Mouse (Mus musculus) MEL (cell line): ENCODE data around the gene Arl3. TPM values are rescaled to one million over a fixed set of nuclear protein-coding genes. Genes with fewer than 3 reads are reported as not detected.

ENCODE experiments used
- DNase-seq: peaks from one replicate; pipeline ENCODE4 v3.0.0; 2011; ENCODE audit warnings: low read depth, low spot score
- H3K27ac ChIP-seq: 2 replicates; pipeline ENCODE4 v1.5.1; 2012; ENCODE audit warnings: low read depth, mild to moderate bottlenecking, control low read depth, low read length, moderate library complexity; ENCODE audit not compliant: control insufficient read depth
- H3K27me3 ChIP-seq, 2 experiments: fragments of 150-350 bp in 1 of 2; sonication (generic) in 1 of 2; 2 replicates each; pipeline ENCODE4 v1.6.1; 2012; ENCODE audit warnings: low read length in 2 of 2, mild to moderate bottlenecking in 2 of 2, improper control_type of control experiment in 1 of 2, moderate library complexity in 1 of 2; ENCODE audit not compliant: insufficient read depth in 2 of 2, control insufficient read depth in 1 of 2
- H3K36me3 ChIP-seq, 2 experiments: 2 replicates each; pipeline ENCODE4 v1.6.1; 2012 to 2014; ENCODE audit warnings: low read length in 2 of 2, improper control_type of control experiment in 1 of 2, inconsistent platforms in 1 of 2, mild to moderate bottlenecking in 1 of 2; ENCODE audit not compliant: insufficient read depth in 2 of 2, control insufficient read depth in 1 of 2
- H3K4me1 ChIP-seq, 2 experiments: fragments of 150-350 bp in 1 of 2; sonication (generic) in 1 of 2; 2 replicates each; pipeline ENCODE4 v1.6.1; 2012; ENCODE audit warnings: low read length in 2 of 2, improper control_type of control experiment in 1 of 2, mild to moderate bottlenecking in 1 of 2; ENCODE audit not compliant: insufficient read depth in 2 of 2, control insufficient read depth in 1 of 2
- H3K4me3 ChIP-seq, 2 experiments: fragments of 150-350 bp in 1 of 2; sonication (generic) in 1 of 2; 2 replicates each; pipeline ENCODE4 v1.5.1; 2012; ENCODE audit warnings: low read depth in 2 of 2, low read length in 2 of 2, mild to moderate bottlenecking in 2 of 2, moderate library complexity in 2 of 2, control low read depth in 1 of 2, improper control_type of control experiment in 1 of 2; ENCODE audit not compliant: control insufficient read depth in 1 of 2, insufficient read depth in 1 of 2
- H3K79me2 ChIP-seq: 2 replicates; pipeline ENCODE4 v1.6.1; 2012; ENCODE audit warnings: mild to moderate bottlenecking, low read length, moderate library complexity; ENCODE audit not compliant: control insufficient read depth, poor library complexity, insufficient read depth
- H3K9ac ChIP-seq: 2 replicates; pipeline ENCODE4 v1.6.1; 2012; ENCODE audit warnings: low read depth, mild to moderate bottlenecking, control low read depth, low read length, moderate library complexity; ENCODE audit not compliant: control insufficient read depth, poor library complexity, severe bottlenecking
- H3K9me3 ChIP-seq: fragments of 150-350 bp; sonication (generic); replicated peaks from 2 replicates; pipeline ENCODE4 v1.6.1; 2012; ENCODE audit warnings: mild to moderate bottlenecking, low read length, improper control_type of control experiment, moderate library complexity; ENCODE audit not compliant: insufficient read depth
- BHLHE40 ChIP-seq: IDR thresholded peaks from 2 replicates; pipeline ENCODE4 v1.6.1; 2012; ENCODE audit warnings: low read depth, mild to moderate bottlenecking, inconsistent platforms, low read length, improper control_type of control experiment, borderline replicate concordance
- CTCF ChIP-seq, 3 experiments: IDR thresholded peaks in 2 of 3; conservative IDR thresholded peaks in 1 of 3; 2 replicates each; pipeline ENCODE4 v1.5.1; 2011 to 2012; ENCODE audit warnings: low read length in 3 of 3, low read depth in 2 of 3, mild to moderate bottlenecking in 2 of 3, improper control_type of control experiment in 1 of 3, inconsistent platforms in 1 of 3, mixed read lengths in 1 of 3, moderate library complexity in 1 of 3; ENCODE audit not compliant: control insufficient read depth in 1 of 3, insufficient read depth in 1 of 3, poor library complexity in 1 of 3, severe bottlenecking in 1 of 3
- E2F4 ChIP-seq: IDR thresholded peaks from 2 replicates; pipeline ENCODE4 v1.6.1; 2011; ENCODE audit warnings: low read depth, low read length, improper control_type of control experiment, borderline replicate concordance
- ELF1 ChIP-seq: IDR thresholded peaks from 2 replicates; pipeline ENCODE4 v1.6.1; 2014; ENCODE audit warnings: low read depth, mild to moderate bottlenecking, inconsistent platforms, low read length, improper control_type of control experiment, moderate library complexity
- ETS1 ChIP-seq: IDR thresholded peaks from 2 replicates; pipeline ENCODE4 v1.6.1; 2012; ENCODE audit warnings: low read depth, mild to moderate bottlenecking, inconsistent platforms, low read length, improper control_type of control experiment, moderate library complexity
- GABPA ChIP-seq: IDR thresholded peaks from 2 replicates; pipeline ENCODE4 v1.6.1; 2012; ENCODE audit warnings: low read depth, mild to moderate bottlenecking, inconsistent platforms, low read length, improper control_type of control experiment, moderate library complexity
- GATA1 ChIP-seq: IDR thresholded peaks from 2 replicates; pipeline ENCODE4 v1.6.1; 2011; ENCODE audit warnings: low read depth, low read length, improper control_type of control experiment
- MAFK ChIP-seq: IDR thresholded peaks from 2 replicates; pipeline ENCODE4 v1.6.1; 2011; ENCODE audit warnings: low read depth, mild to moderate bottlenecking, low read length, improper control_type of control experiment, borderline replicate concordance
- MAX ChIP-seq: IDR thresholded peaks from 2 replicates; pipeline ENCODE4 v1.6.1; 2011; ENCODE audit warnings: low read length, improper control_type of control experiment
- MYB ChIP-seq: IDR thresholded peaks from 2 replicates; pipeline ENCODE4 v1.6.1; 2011; ENCODE audit warnings: mild to moderate bottlenecking, low read depth, low read length, improper control_type of control experiment
- MYC ChIP-seq: IDR thresholded peaks from 2 replicates; pipeline ENCODE4 v1.6.1; 2011; ENCODE audit warnings: low read depth, mild to moderate bottlenecking, low read length, improper control_type of control experiment, moderate library complexity
- NELFE ChIP-seq: IDR thresholded peaks from 2 replicates; pipeline ENCODE4 v1.6.1; 2011; ENCODE audit warnings: low read depth, low read length, improper control_type of control experiment
- NRF1 ChIP-seq: IDR thresholded peaks from 2 replicates; pipeline ENCODE4 v1.6.1; 2014; ENCODE audit warnings: low read depth, mild to moderate bottlenecking, inconsistent platforms, low read length, improper control_type of control experiment, moderate library complexity; ENCODE audit not compliant: poor library complexity, insufficient read depth, severe bottlenecking
- POLR2A ChIP-seq, 2 experiments: IDR thresholded peaks; 2 replicates each; pipeline ENCODE4 v1.6.1; 2011 to 2012; ENCODE audit warnings: low read length in 2 of 2, mild to moderate bottlenecking in 2 of 2, control low read depth in 1 of 2, improper control_type of control experiment in 1 of 2, low read depth in 1 of 2, moderate library complexity in 1 of 2; ENCODE audit not compliant: control insufficient read depth in 1 of 2, insufficient read depth in 1 of 2, poor library complexity in 1 of 2
- SIN3A ChIP-seq: IDR thresholded peaks from 2 replicates; pipeline ENCODE4 v1.6.1; 2012; ENCODE audit warnings: low read length, improper control_type of control experiment, inconsistent platforms
- TAL1 ChIP-seq: IDR thresholded peaks from 2 replicates; pipeline ENCODE4 v1.6.1; 2012; ENCODE audit warnings: mild to moderate bottlenecking, inconsistent platforms, low read length, moderate library complexity, mixed read lengths
- TBP ChIP-seq: IDR thresholded peaks from 2 replicates; pipeline ENCODE4 v1.8.0; 2011; ENCODE audit warnings: low read depth, low read length, improper control_type of control experiment
- UBTF ChIP-seq: IDR thresholded peaks from 2 replicates; pipeline ENCODE4 v1.6.1; 2012; ENCODE audit warnings: low read depth, mild to moderate bottlenecking, inconsistent platforms, low read length, improper control_type of control experiment, moderate library complexity, borderline replicate concordance; ENCODE audit not compliant: insufficient read depth
- USF2 ChIP-seq, 2 experiments: IDR thresholded peaks; 2 replicates each; pipeline ENCODE4 v1.6.1; 2011 to 2012; ENCODE audit warnings: improper control_type of control experiment in 2 of 2, low read length in 2 of 2, borderline replicate concordance in 1 of 2, inconsistent platforms in 1 of 2, low read depth in 1 of 2, mild to moderate bottlenecking in 1 of 2; ENCODE audit not compliant: insufficient read depth in 1 of 2
- ZC3H11A ChIP-seq: IDR thresholded peaks from 2 replicates; pipeline ENCODE4 v1.6.1; 2012; ENCODE audit warnings: low read depth, mild to moderate bottlenecking, inconsistent platforms, low read length, improper control_type of control experiment
- ZMIZ1 ChIP-seq: IDR thresholded peaks from 2 replicates; pipeline ENCODE4 v1.6.1; 2012; ENCODE audit warnings: low read depth, mild to moderate bottlenecking, inconsistent platforms, low read length, improper control_type of control experiment, moderate library complexity
- ZNF384 ChIP-seq: IDR thresholded peaks from 2 replicates; pipeline ENCODE4 v1.6.1; 2012; ENCODE audit warnings: low read depth, mild to moderate bottlenecking, inconsistent platforms, low read length, improper control_type of control experiment
- polyA plus RNA-seq, 2 experiments: library from polyadenylated mRNA; stranded (reverse) in 1 of 2; unstranded in 1 of 2; fragments of >175 nt in 1 of 2; fragments of >200 nt in 1 of 2; gene quantifications; 2 replicates each; pipeline versions ENCODE4 v1.2.1 to v1.2.4; 2012; ENCODE audit warnings: low replicate concordance in 2 of 2, low read depth in 1 of 2; ENCODE audit not compliant: insufficient read length in 2 of 2, insufficient read depth in 1 of 2, missing spikeins in 1 of 2
- total RNA-seq: library from RNA; depleted of rRNA; stranded (reverse); fragments of 300-350 nt; gene quantifications from 2 replicates; pipeline ENCODE4 v1.2.3, GENCODE M21; 2012

Arl3 gene
- total and polyA plus RNA-seq, 3 experiments, result 62.4 to 123 TPM; not detected in 1

DNA sequence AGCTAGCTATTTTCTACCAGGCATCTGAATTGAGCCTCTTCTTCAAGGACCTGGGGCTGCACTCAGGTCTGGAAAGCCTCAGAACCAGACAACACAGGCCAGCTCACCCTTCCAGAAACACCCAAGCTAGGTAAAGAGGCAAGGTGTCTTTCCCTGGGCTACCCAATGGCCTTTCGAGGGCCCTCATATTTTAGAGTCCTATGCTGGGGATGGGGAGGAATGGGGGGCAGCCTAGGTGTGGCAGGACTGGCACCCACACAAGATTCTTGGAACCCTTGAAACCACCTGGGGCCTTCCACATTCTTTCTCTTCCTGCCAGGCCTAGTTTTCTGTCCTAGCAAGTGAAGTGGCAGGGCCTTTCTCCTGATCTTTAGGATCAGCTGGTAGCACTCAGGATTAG is 83.5 kb downstream of the Arl3 start:
- Histone ChIP-seq H3K4me3 (no peak overlapping the region), H3K9ac (no peak overlapping the region), H3K36me3 (peaks cover 0 to 4% of the 10 kb centered on the region in 2 experiments; a peak in 2 of 4 replicates), H3K9me3 (no peaks in the 10 kb centered on the region), H3K27ac (no peak overlapping the region), H3K4me1 (peaks cover 0 to 12% of the 10 kb centered on the region in 2 experiments; a peak in 3 of 4 replicates), H3K79me2 (no peaks in the 10 kb centered on the region), H3K27me3 (no peaks in the 10 kb centered on the region)
- DNase-seq, result no peak
- no peak for TF ChIP-seq ETS1
- no peak for TF ChIP-seq E2F4
- TF ChIP-seq UBTF, result no peak
- no peak for TF ChIP-seq ZC3H11A
- TF ChIP-seq ELF1, result no peak
- no peak for TF ChIP-seq GABPA
- TF ChIP-seq GATA1, result no peak
- no peak for TF ChIP-seq MYB
- no peak for TF ChIP-seq CTCF (IDR thresholded peaks at IDR 0.05 in 2 of 3, conservative IDR thresholded peaks at IDR 0.05 in 1 of 3; ENCODE audit: control insufficient read depth in 1 of 3, insufficient read depth in 1 of 3, low read depth in 2 of 3, low read length in 3 of 3, poor library complexity in 1 of 3, severe bottlenecking in 1 of 3)
- TF ChIP-seq TBP, result no peak
- TF ChIP-seq ZMIZ1, result no peak
- TF ChIP-seq POLR2A (IDR thresholded peaks at IDR 0.05; ENCODE audit: control insufficient read depth in 1 of 2, insufficient read depth in 1 of 2, low read depth in 1 of 2, low read length in 2 of 2, poor library complexity in 1 of 2), result no peak
- TF ChIP-seq SIN3A, result no peak
- TF ChIP-seq MYC, result no peak

DNA sequence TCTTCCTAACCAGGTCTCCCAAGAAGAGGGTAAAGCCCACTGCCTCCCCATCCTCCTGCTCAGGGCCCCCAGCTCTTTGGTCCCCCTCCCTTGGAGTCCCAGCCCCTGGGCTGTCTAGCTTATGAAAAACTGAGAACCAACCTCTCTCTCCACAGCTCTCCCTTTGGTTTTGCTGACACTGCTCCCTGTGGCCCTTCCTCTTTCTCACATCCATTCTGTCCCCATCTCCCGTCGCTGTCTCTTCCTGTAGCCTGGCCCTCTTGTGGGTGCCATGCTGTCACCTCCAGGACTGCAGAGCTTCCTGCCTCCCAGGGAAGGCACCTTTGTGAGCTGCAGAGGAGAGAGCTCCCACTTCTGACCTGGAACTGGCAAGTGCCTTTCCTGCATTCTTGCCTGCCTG is 86.3 kb downstream of the Arl3 start:
- Histone ChIP-seq H3K36me3 (peaks cover 0 to 4% of the 10 kb centered on the region in 2 experiments; a peak in 3 of 4 replicates), H3K79me2 (no peaks in the 10 kb centered on the region), H3K27ac (no peak overlapping the region), H3K4me3 (no peak overlapping the region), H3K9ac (no peak overlapping the region), H3K9me3 (no peaks in the 10 kb centered on the region), H3K27me3 (no peaks in the 10 kb centered on the region), H3K4me1 (peaks cover 0 to 12% of the 10 kb centered on the region in 2 experiments; a peak in 3 of 4 replicates)
- no peak for DNase-seq
- TF ChIP-seq ELF1, result no peak
- no peak for TF ChIP-seq SIN3A
- TF ChIP-seq NELFE, result no peak

DNA sequence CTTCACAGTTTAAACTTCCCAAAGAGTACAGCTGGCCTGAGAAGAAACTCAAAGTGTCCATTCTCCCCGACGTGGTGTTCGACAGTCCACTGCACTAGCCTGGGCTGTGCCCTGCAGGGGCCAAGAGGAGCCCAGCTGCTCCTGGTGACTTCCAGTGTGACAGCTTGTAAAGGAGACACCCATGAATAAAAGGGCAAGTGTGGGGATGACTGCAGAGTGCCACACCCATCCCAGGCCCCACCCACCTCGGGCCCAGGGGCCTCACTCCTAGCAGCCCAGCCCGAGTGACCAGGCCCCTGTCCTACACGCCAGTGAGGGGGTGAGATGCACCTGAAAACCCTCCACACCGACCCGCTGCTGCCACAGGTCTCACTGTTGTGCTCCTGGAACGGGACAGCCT is 87.2 kb downstream of the Arl3 start:
- H3K27ac ChIP-seq, result no peak overlapping the region
- H3K9me3 ChIP-seq, result no peaks in the 10 kb centered on the region
- no peaks in the 10 kb centered on the region for H3K79me2 ChIP-seq
- peaks cover 0 to 11% of the 10 kb centered on the region in 2 experiments; a peak in 3 of 4 replicates for H3K4me1 ChIP-seq
- DNase-seq, result no peak
- TF ChIP-seq ZNF384 (no peak), POLR2A (IDR thresholded peaks at IDR 0.05; ENCODE audit: control insufficient read depth in 1 of 2, insufficient read depth in 1 of 2, low read depth in 1 of 2, low read length in 2 of 2, poor library complexity in 1 of 2) (no peak), GABPA (no peak), SIN3A (no peak), MAX (no peak), BHLHE40 (no peak), USF2 (IDR thresholded peaks at IDR 0.05; ENCODE audit: borderline replicate concordance in 1 of 2, insufficient read depth in 1 of 2, low read depth in 1 of 2, low read length in 2 of 2) (no peak), ZMIZ1 (no peak), TAL1 (no peak), NRF1 (no peak), MAFK (no peak)
- H3K9ac ChIP-seq, result no peak overlapping the region
- H3K27me3 ChIP-seq, result no peaks in the 10 kb centered on the region
- peaks cover 0 to 4% of the 10 kb centered on the region in 2 experiments; a peak in 3 of 4 replicates for H3K36me3 ChIP-seq
- H3K4me3 ChIP-seq, result no peak overlapping the region
